Mouse (Mus musculus): ENCODE results near the gene Lipe.
A peak's percentile ranks its signal among the peaks of the same experiment; 100 is the strongest.

GRCm38 (mm10) chr7:25417597-25417996 is 19.1 kb upstream of the Lipe start:
- no peak for TF ChIP-seq POLR2A (IDR thresholded peaks at IDR 0.05; ENCODE audit: low read depth, low read length)
- peak; percentile 27; the same call in 1 of the 2 replicates for TF ChIP-seq CTCF (IDR thresholded peaks at IDR 0.05; ENCODE audit: extremely low read depth, insufficient read depth, insufficient read length, insufficient replicate concordance)
